Mouse (Mus musculus) kidney, adult 9 months (tissue): ENCODE measurements around the gene B3galt1.
A peak's percentile ranks its signal among the peaks of the same experiment; 100 is the strongest.

ENCODE experiments used
- DNase-seq: peaks from one replicate; pipeline ENCODE4 v3.0.0; 2022

B3galt1 gene

DNA sequence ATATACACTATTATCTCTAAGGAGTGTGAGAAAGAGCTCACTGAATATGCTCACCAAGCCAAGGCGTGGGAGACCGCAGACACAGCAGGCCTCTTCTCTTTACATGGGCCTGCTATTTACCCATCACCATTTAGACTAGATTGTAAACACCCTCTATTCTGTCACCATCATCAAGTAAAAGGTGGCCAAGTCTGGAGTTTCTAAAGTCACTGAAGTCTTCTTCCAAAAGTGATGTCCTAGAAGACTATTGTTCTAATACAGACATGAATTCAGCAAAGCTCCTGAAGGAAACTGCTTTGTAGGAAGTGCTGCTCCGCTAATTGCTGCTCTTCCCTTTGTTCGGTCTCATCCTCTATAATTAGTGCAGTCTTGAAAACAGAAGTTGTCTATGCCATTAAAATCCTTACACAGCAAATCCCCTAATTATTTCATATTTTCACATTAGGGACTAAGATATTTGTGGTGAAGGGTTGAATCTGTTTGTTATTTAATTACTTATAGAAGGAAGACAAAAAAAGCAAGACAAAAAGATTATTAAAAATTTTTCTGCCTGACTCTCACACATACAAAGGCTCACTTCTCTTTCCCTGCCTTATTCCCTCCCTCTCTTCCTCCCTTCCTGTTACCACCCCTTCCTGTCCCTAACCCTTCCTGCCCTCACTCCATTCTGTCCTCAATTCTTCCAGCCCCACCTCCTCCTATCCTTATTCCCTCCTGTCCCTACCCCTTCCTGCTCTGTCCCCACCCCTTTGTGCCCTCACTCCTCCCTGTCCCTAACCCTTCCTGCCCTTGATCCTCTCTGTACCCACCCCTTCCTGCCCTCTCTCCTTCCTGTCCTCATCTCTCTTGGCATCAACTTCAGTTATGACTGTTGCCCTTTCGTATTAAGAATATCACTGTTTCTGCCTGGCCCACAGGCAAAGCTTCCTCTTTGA is 514.0 kb downstream of the B3galt1 start:
- DNase-seq: peak; percentile 11

DNA sequence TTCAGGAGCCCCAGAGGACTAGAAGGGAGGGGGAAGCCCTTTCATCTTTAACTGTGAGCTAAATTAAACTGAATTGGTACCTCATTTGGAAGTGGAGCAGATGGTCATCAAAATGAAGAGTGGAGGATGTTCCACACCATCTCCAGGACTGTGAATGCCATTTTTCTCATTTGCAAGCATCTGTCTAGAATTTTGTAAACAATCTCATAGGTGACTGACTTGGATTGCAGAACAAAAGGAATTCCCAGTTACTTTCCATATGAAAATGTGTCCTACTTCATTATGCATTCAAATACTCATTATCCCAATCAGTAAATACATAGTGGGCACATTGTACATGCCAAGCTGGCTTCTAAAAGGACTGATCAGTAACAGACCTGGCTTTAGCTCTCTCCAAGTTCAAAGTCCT is 515.2 kb downstream of the B3galt1 start:
- no peak for DNase-seq

DNA sequence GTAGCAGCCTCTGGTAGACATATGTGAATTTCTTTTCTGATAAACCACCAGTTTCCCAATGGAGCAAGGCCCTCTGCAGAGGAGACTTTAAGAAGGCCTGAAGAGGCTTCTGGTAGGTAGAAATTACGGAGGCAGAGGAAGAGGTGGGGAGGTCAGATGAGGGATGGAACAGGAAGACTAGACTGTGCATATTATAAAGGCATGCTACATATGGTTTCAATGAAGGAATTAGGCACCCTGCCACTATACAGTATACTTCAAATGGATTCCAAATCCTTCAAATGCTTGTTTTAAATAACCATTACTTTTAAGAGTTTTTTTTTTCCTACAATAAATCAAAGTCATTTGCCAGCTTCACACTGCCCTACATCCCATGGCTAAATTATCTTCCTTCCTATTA is 518.8 kb downstream of the B3galt1 start:
- DNase-seq: no peak

DNA sequence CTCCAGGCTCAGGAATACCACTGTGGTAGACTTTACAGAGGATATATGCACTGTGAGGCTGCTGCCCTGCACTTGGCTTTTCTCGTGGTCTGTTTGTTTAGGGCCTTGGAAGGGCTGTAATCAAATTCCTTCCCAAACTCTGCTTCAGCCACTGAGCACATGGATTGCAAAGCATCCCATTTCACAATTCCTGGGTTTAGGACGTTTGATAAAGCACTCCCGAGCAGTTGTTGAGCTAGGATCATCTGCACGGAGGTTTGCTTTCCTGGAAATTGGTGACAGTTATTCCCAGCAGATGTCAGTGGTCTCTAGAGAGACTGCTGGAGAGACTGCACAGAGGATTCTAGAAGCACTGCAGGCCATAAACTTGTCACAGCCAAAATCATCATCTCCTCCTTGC is 520.4 kb downstream of the B3galt1 start:
- DNase-seq: peak; percentile 1

DNA sequence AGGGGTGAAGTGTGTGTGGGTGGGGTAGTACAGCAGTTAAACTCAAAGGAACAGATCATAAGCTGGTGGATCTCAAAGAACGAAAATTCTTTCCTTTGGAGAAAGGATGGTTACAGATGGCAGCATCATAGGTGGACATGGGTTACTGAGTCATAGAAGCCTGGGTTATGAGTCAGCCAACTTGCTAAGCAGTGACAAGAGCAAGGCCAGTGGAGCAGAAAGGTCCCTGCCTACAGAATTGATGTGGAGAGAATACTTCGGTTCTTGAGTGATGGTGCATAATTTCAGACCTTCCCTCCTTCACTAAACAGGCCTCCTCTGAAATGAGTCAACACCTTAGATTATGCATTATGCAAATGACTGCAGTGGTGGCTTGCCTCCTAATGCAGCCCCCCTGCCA is 525.9 kb downstream of the B3galt1 start:
- no peak for DNase-seq

DNA sequence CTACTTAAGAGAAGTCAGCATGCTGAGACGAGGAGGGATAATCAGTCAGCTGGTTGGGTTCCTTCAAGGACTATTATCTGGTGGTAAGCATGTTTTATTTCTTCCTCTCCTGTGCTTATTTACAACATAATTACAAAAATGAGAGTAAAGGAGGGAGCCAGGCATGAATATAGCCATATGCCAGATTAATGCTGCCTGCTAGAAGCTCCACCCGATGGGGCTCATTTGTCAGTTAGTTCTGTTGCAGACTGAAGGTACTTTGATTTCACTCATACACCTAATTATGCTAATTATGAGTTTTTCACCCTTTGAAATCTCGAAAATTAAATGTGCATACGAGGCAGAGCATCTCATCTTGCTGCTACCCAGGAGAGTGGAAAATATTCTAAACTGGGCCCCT is 539.0 kb downstream of the B3galt1 start:
- no peak for DNase-seq

DNA sequence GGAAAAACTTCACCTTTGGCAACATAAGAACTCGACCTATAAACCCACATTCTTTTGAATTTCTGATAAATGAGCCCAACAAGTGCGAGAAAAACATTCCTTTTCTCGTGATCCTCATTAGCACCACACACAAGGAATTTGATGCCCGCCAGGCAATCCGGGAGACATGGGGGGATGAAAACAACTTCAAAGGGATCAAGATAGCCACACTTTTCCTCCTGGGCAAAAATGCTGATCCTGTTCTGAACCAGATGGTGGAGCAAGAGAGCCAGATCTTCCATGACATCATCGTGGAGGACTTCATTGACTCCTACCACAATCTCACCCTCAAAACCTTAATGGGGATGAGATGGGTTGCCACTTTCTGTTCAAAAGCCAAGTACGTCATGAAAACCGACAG is 552.4 kb downstream of the B3galt1 start:
- peak; percentile 5 for DNase-seq

DNA sequence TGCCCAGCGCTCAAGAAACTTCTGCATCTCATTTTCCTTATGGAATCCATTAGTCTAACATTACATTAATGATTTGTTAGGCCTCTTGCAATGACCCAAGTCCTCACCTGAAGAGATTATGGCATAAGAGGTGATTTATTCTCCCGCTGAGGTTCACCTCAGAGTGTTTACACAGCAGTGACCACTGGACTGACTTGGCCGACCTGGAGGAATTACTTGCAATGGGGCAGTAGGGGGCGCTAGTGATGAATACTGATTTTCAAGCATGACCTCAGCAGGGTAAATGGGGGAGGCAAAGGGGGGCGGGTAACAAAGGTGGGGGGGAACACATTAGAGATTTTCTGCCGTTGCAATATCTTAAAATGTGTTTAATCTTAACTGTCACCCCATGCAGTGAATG is 559.1 kb downstream of the B3galt1 start:
- peak; percentile 3 for DNase-seq

DNA sequence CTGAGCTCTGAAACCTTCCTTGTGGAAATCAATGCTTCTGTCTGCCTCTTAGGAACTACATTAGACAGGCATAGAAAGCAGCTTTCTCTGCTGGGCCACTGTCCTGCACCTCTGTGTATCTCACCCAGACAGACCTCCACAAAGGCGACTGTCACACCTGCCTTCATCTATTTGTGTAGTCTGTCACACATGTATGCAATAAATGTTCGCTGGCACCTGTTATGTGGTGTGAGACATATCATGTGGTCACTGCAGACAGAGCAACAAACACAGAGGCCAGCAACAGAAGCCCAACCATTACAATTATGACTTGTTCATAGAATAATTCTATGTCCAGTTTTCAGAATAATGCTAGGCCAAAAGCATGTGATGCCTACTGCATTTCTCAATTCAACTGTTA is 575.4 kb downstream of the B3galt1 start:
- no peak for DNase-seq

DNA sequence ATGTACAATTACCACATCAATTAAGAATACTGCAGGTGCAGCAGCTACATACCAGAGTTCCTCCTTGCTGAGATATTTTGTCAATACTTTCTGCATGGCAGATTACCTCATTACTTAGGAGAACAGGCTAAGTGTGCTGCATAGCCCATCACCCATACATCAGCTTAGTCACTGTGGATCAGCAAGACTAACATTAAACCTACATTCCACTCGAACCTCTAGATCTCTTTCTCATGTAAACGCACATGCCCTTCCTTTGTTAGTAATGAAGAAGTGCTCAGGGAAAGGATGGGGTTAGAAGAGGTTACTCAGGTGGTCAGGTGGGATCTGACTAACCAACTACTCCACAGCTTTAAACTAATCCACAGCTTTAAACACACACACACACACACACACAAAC is 577.6 kb downstream of the B3galt1 start:
- DNase-seq: no peak

DNA sequence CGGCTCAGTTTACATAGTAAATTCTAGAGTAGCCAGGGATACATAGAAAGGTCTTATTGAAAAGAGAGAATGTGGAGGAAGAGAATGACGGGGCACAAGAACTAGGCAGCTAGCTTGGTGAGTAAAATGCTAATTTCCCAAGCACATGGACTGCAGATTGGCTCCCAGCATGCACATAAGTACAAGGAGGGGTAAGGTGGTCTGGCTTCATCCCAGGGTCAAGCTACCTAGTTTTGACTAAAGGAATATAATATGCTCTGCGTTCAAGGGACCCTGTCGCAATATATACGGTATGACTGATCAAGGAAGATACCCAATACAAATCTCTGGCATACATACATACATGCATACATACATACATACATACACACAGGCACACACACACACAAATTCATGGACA is 594.1 kb downstream of the B3galt1 start:
- DNase-seq: no peak

DNA sequence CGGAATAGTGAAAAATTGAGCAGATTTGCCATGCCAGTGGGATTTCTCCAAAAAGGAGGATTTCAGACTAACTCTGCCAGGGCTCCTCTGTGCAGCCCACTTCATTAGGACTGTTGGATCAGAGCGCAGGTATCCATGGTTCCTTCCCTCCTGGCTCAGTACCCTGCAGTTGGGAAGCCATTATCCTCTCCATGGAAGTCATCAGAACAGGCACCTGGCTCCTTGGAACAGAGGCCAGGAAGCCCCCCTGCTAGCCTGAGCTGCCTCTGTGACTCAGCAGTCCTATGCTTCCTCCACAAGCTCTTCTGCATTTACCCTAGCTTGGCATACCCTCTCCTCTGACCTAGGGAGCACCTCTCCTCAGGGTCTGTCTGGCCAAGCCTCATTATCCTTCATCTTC is 594.9 kb downstream of the B3galt1 start:
- DNase-seq: no peak

DNA sequence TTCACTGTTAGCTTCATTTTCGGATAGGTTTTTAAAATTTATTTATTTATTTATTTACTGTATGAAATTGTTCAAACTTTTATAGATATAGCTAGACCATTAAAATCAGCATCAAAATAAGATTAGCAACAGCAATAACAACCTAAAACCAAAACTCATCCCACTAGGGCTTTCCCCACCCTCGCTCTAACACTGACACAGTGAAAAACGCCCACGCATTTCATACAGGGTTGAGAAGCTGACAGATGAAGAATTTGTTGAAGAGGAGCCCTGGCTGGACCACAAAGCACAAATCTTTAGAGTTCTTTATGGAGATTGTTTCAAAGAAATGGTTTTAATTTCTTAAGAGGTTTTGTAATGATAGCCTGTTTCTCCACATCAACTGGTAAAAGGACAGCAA is 596.3 kb downstream of the B3galt1 start:
- DNase-seq: no peak

DNA sequence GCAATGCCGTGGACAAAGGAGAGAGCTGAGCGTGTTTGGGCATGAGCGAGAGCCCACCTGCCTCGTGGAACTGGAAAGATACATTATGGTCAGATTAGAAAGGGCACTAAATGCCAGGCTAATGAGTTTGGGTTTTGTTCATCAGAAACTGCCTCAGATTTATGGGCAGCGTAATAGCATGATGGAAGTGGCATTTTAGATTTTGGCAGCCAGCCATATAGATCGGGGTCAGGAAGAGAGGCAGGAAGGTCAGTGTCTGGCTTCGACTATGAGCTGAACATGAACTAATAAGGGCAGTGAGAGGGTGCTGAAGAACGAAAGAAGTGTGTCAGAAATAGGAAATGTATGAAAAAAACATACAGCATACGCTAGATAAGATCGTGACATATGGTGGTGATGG is 605.6 kb downstream of the B3galt1 start:
- DNase-seq: no peak
